Mouse (Mus musculus): ENCODE measurements at regions not wholly inside any gene's neighbourhood (a gene's known extent, or its start where the extent isn't known, plus 50 kb on each side); places are given as distances from the start of the nearest gene placed in this dataset.

DNA sequence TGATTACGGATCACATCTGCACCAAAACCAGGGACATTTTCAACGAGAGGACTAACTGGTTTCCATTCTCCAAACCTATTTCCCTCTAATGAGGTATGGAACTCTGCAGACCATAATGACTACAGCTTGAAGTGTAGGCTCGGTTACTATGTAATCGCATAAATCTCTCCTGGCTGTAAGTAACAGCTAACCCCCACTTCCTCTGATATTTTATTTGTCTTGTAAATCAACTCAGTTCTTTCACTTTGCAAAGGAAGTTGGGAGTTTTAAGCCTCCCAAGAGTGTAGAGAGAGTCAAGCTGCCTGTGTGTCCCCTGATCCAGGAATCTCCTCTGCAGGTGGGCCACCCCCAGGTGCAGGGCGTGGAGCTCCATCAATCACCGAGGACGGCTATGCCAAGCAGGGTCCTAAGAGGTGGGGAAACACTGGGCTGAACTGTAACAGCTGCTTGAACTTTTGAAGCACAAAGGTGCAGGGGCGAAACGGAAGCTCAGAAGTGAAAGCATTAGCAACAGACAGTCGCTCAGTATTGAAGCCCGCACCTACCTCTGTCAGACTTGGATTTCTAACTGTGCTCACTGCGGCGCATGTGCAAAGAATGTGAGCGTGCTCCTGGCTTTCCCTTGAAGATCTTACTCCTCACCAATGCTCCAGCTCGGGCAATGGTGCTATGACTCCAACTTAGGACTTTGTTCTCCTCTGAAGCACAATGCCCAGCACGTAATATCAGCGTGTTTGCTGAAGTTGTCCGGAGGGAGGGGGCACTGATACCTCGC lies 140.1 kb upstream of the Map3k7 start:
- no peak for TF ChIP-seq CTCF (IDR thresholded peaks at IDR 0.05 in 2 of 3, conservative IDR thresholded peaks at IDR 0.05 in 1 of 3; ENCODE audit: control insufficient read depth in 1 of 3, insufficient read depth in 1 of 3, low read depth in 2 of 3, low read length in 3 of 3, poor library complexity in 1 of 3, severe bottlenecking in 1 of 3)
- H3K4me3 ChIP-seq (ENCODE audit: control insufficient read depth in 1 of 2, insufficient read depth in 1 of 2, low read depth in 2 of 2, low read length in 2 of 2), result no peak overlapping the region

DNA sequence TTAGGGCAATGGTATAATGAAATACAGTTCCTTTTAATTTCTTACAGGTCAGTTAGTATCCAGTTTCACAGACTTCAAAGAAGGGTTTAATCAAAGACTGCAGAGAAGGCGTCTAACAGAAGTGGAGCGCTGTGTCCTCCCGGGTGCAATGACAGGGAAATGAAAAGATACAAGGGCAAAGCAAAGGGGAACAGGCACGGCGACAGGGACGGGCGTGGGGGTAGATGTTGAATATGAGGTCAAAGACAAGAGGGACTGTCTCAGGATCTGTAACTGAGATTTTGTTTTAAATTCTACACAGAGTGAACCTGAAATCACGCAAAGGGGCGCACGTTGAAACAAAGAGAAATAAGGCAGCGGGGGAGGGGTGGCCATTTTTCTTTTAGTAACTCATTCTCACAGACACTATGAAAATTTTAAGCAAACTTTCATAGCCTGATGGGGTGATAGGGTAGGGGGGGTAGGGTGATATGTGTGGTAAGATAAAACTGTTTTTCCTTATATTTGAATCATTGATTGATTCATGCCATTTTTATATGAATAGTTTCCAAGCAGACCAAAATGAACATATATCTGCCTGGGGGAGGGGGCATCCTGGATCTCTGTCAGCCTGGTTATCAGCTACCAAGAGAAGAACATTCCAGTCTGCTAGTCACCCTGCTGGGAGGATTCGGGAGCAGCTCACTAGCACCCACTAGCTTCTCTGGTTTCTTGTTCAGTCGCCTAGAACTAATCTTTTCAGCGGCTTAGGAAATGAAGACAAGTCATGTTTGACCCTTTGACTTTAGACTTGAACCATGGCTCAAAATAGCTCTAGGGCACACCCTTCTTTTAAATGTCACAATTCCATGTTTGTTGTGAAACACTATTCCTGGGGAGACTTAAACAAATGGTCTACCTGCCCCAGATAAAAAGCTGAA lies 139.1 kb upstream of the Map3k7 start:
- DNase-seq (ENCODE audit: low read depth, low spot score), result no peak
- Histone ChIP-seq H3K4me3 (ENCODE audit: control insufficient read depth in 1 of 2, insufficient read depth in 1 of 2, low read depth in 2 of 2, low read length in 2 of 2) (no peak overlapping the region), H3K36me3 (ENCODE audit: control insufficient read depth in 1 of 2, insufficient read depth in 2 of 2, low read length in 2 of 2) (no peaks in the 10 kb centered on the region), H3K9ac (ENCODE audit: control insufficient read depth, low read depth, low read length, poor library complexity, severe bottlenecking) (no peak overlapping the region), H3K27ac (ENCODE audit: control insufficient read depth, low read depth, low read length) (no peak overlapping the region), H3K27me3 (ENCODE audit: control insufficient read depth in 1 of 2, insufficient read depth in 2 of 2, low read length in 2 of 2) (no peaks in the 10 kb centered on the region), H3K4me1 (ENCODE audit: control insufficient read depth in 1 of 2, insufficient read depth in 2 of 2, low read length in 2 of 2) (no peaks in the 10 kb centered on the region), H3K9me3 (replicated peaks; ENCODE audit: insufficient read depth, low read length) (no peaks in the 10 kb centered on the region), H3K79me2 (ENCODE audit: control insufficient read depth, insufficient read depth, low read length, poor library complexity) (no peaks in the 10 kb centered on the region)
- TF ChIP-seq MYC (IDR thresholded peaks at IDR 0.05; ENCODE audit: low read depth, low read length) (no peak), MXI1 (IDR thresholded peaks at IDR 0.05; ENCODE audit: low read depth, low read length) (no peak)

More for the DNA sequence above, 140.1 kb upstream of the Map3k7 start:
- Histone ChIP-seq H3K9ac (ENCODE audit: control insufficient read depth, low read depth, low read length, poor library complexity, severe bottlenecking) (no peak overlapping the region), H3K36me3 (ENCODE audit: control insufficient read depth in 1 of 2, insufficient read depth in 2 of 2, low read length in 2 of 2) (no peaks in the 10 kb centered on the region), H3K27ac (ENCODE audit: control insufficient read depth, low read depth, low read length) (no peak overlapping the region), H3K4me1 (ENCODE audit: control insufficient read depth in 1 of 2, insufficient read depth in 2 of 2, low read length in 2 of 2) (no peaks in the 10 kb centered on the region), H3K9me3 (replicated peaks; ENCODE audit: insufficient read depth, low read length) (no peaks in the 10 kb centered on the region), H3K79me2 (ENCODE audit: control insufficient read depth, insufficient read depth, low read length, poor library complexity) (no peaks in the 10 kb centered on the region), H3K27me3 (ENCODE audit: control insufficient read depth in 1 of 2, insufficient read depth in 2 of 2, low read length in 2 of 2) (no peaks in the 10 kb centered on the region)
- no peak for DNase-seq (ENCODE audit: low read depth, low spot score)

GRCm38 (mm10) chr4:31825438-31825830 lies 138.5 kb upstream of the Map3k7 start:
- H3K4me1 ChIP-seq (ENCODE audit: control insufficient read depth in 1 of 2, insufficient read depth in 2 of 2, low read length in 2 of 2), result no peaks in the 10 kb centered on the region
- H3K4me3 ChIP-seq (ENCODE audit: control insufficient read depth in 1 of 2, insufficient read depth in 1 of 2, low read depth in 2 of 2, low read length in 2 of 2), result no peak overlapping the region
- H3K9me3 ChIP-seq (replicated peaks; ENCODE audit: insufficient read depth, low read length), result no peaks in the 10 kb centered on the region
- TF ChIP-seq TBP (IDR thresholded peaks at IDR 0.05; ENCODE audit: low read depth, low read length) (no peak), BHLHE40 (IDR thresholded peaks at IDR 0.05; ENCODE audit: borderline replicate concordance, low read depth, low read length) (no peak), NRF1 (IDR thresholded peaks at IDR 0.05; ENCODE audit: insufficient read depth, low read depth, low read length, poor library complexity, severe bottlenecking) (no peak)
- H3K36me3 ChIP-seq (ENCODE audit: control insufficient read depth in 1 of 2, insufficient read depth in 2 of 2, low read length in 2 of 2), result no peaks in the 10 kb centered on the region
- no peaks in the 10 kb centered on the region for H3K27me3 ChIP-seq (ENCODE audit: control insufficient read depth in 1 of 2, insufficient read depth in 2 of 2, low read length in 2 of 2)
- no peak for DNase-seq (ENCODE audit: low read depth, low spot score)
- no peak overlapping the region for H3K9ac ChIP-seq (ENCODE audit: control insufficient read depth, low read depth, low read length, poor library complexity, severe bottlenecking)
- H3K27ac ChIP-seq (ENCODE audit: control insufficient read depth, low read depth, low read length), result no peak overlapping the region
- H3K79me2 ChIP-seq (ENCODE audit: control insufficient read depth, insufficient read depth, low read length, poor library complexity), result no peaks in the 10 kb centered on the region

Data from MEL (cell line).